ENCODE assay signal across 8 mouse cellular contexts in the genomic region with DNA sequence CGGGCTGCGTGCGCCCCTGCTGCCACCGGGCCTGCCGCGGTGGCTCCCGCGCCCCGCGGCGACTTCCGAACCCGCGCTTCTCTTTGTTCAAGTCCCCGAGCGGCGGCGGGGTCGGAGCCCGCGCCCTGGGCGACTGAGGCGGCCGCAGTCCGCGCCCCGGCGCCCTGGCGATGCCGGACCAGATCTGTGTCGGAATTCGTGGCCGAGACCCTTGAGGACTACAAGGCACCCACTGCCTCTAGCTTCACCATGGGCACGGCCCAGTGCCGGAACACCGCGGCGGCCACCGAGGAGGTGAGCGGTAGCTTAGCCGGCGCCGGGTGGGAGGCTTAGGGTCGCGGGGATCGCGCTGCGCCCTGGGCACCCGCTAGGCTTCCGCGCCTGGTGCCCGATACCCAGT. TPM values are rescaled to one million over a fixed set of nuclear protein-coding genes. Genes with fewer than 3 reads are reported as not detected.
A peak's percentile ranks its signal among the peaks of the same experiment; 100 is the strongest.
DNase-seq lines count a peak whose midpoint lies in the region; ATAC-seq and TF ChIP-seq lines count a peak whose summit lies in the region.
"Not testable (repeated sequence)": the region's sequence is repeated elsewhere in the genome, so short reads cannot be mapped to it uniquely, and the experiment has no call there.

No protein-coding gene starts in this region.

- peak overlapping the region; percentile 72 for H3K9ac ChIP-seq in hindbrain, embryonic 12.5 days
- H3K9ac ChIP-seq in lung, embryonic 15.5 days = peak overlapping the region; percentile 47
- peak overlapping the region; percentile 51; the same call in 1 of the 2 replicates for H3K9ac ChIP-seq in neural tube, embryonic 15.5 days (replicated peaks)
- H3K9ac ChIP-seq in stomach, embryonic 16.5 days (ENCODE audit: low read length) = peak overlapping the region; percentile 61

- H3K9me3 ChIP-seq in E14TG2a.4 (ENCODE audit: low read length); hindbrain, embryonic 12.5 days (replicated peaks); lung, embryonic 15.5 days; neural tube, embryonic 15.5 days (replicated peaks); stomach, embryonic 16.5 days (replicated peaks; ENCODE audit: control insufficient read depth, low read length): not testable (repeated sequence)

- H3K36me3 ChIP-seq in E14TG2a.4 (ENCODE audit: insufficient read depth, low read length); hindbrain, embryonic 12.5 days; lung, embryonic 15.5 days; neural tube, embryonic 15.5 days; stomach, embryonic 16.5 days (ENCODE audit: control insufficient read depth, insufficient read depth, low read length): not testable (repeated sequence)

- WGBS in hindbrain, embryonic 12.5 days = under 1% methylated on average over 41 of the region's 52 CpGs
- WGBS in lung, embryonic 15.5 days = under 1% methylated on average over 52 of the region's 52 CpGs
- WGBS in neural tube, embryonic 15.5 days = 0% methylated on average over 48 of the region's 52 CpGs
- WGBS in stomach, embryonic 16.5 days = under 1% methylated on average over 40 of the region's 52 CpGs

- ATAC-seq in hindbrain, embryonic 12.5 days (ENCODE audit: low FRiP score); lung, embryonic 15.5 days (ENCODE audit: borderline replicate concordance, extremely low read depth, low FRiP score, low TSS enrichment); neural tube, embryonic 15.5 days (ENCODE audit: low FRiP score); stomach, embryonic 16.5 days (ENCODE audit: insufficient read depth, low FRiP score): not testable (repeated sequence)

- TF ChIP-seq CTCF in E14TG2a.4 (conservative IDR thresholded peaks at IDR 0.05; ENCODE audit: low read length); left cerebral cortex, adult 2 months (IDR thresholded peaks at IDR 0.05): not testable (repeated sequence)

- peak overlapping the region; percentile 68 for H3K27ac ChIP-seq in hindbrain, embryonic 12.5 days
- not testable (repeated sequence) for H3K27ac ChIP-seq in left cerebral cortex, adult 2 months; lung, embryonic 15.5 days; stomach, embryonic 16.5 days (ENCODE audit: low read length)
- H3K27ac ChIP-seq in neural tube, embryonic 15.5 days (replicated peaks) = peak overlapping the region; percentile 56

- not testable (repeated sequence) for H3K4me1 ChIP-seq in E14TG2a.4 (replicated peaks; ENCODE audit: low read depth, low read length); hindbrain, embryonic 12.5 days; lung, embryonic 15.5 days; neural tube, embryonic 15.5 days; stomach, embryonic 16.5 days (ENCODE audit: control insufficient read depth, insufficient read depth, low read length)

- H3K4me3 ChIP-seq in E14TG2a.4 (replicated peaks; ENCODE audit: low read length) = peak overlapping the region; percentile 77
- H3K4me3 ChIP-seq in hindbrain, embryonic 12.5 days = peak overlapping the region; percentile 60
- H3K4me3 ChIP-seq in left cerebral cortex, adult 2 months = peak overlapping the region; percentile 48
- H3K4me3 ChIP-seq in lung, embryonic 15.5 days = peak overlapping the region; percentile 52
- H3K4me3 ChIP-seq in neural tube, embryonic 15.5 days (replicated peaks) = peak overlapping the region; percentile 52
- peak overlapping the region; percentile 52 for H3K4me3 ChIP-seq in stomach, embryonic 16.5 days (replicated peaks; ENCODE audit: low read length)

- peak; percentile 4 for DNase-seq in embryo, embryonic 10.5 days (ENCODE audit: low spot score)
- DNase-seq in frontal cortex, postnatal 36 days (ENCODE audit: low spot score in 2 of 2) = peak; percentile 2 to 10
- peak; percentile 7 to 11 for DNase-seq in left cerebral cortex, adult 2 months (ENCODE audit: extremely low spot score in 1 of 2, low spot score in 2 of 2)

- H3K27me3 ChIP-seq in E14TG2a.4 (ENCODE audit: insufficient read depth, low read length); hindbrain, embryonic 12.5 days; lung, embryonic 15.5 days; neural tube, embryonic 15.5 days (replicated peaks); stomach, embryonic 16.5 days (ENCODE audit: control insufficient read depth, insufficient read depth, low read length): not testable (repeated sequence)

- intact Hi-C loops in left cerebral cortex, adult 2 months (cut with DNase I) = not testable (repeated sequence)

- H3K4me2 ChIP-seq in hindbrain, embryonic 12.5 days (replicated peaks) = peak overlapping the region; percentile 47
- peak overlapping the region; percentile 51 for H3K4me2 ChIP-seq in lung, embryonic 15.5 days
- H3K4me2 ChIP-seq in neural tube, embryonic 15.5 days = peak overlapping the region; percentile 53
- peak overlapping the region; percentile 43 for H3K4me2 ChIP-seq in stomach, embryonic 16.5 days (ENCODE audit: low read depth, low read length)

RNA-seq across cellular contexts. Expression of gene Asap2, which starts 0.3 kb away (rescaled TPM):
- 18.3 and 19.9 TPM in 2 replicates for polyA plus RNA-seq in hindbrain, embryonic 12.5 days (2016; fragmentation: Nextera tagmentation; extraction: Ambion mirVana)
- total RNA-seq in left cerebral cortex, adult 2 months (2021) = 10 to 100 TPM; 41.7 TPM
- polyA plus RNA-seq in lung, embryonic 15.5 days (2015; fragmentation: Nextera tagmentation; extraction: Ambion mirVana) = 9.2 and 9.6 TPM in 2 replicates
- polyA plus RNA-seq in neural tube, embryonic 15.5 days (2015; fragmentation: Nextera tagmentation; extraction: Ambion mirVana) = 10.8 and 12.8 TPM in 2 replicates
- 5.5 and 6.0 TPM in 2 replicates for polyA plus RNA-seq in stomach, embryonic 16.5 days (2015; fragmentation: Nextera tagmentation; extraction: Ambion mirVana)
